Mouse (Mus musculus): ENCODE results near the gene Otulin. TPM values are rescaled to one million over a fixed set of nuclear protein-coding genes. Genes with fewer than 3 reads are reported as not detected.

The Otulin gene
- total RNA-seq, 2 experiments from 2014 or later = 20.5 to 25.8 TPM

GRCm38 (mm10) chr15:27564106-27565100, 66.1 kb downstream of the Otulin start:
- DNase-seq (ENCODE audit: low spot score in 2 of 2) = peak in 1 of 2 experiments; percentile 55
- intact Hi-C loops (cut with DNase I) = no loop called here

GRCm38 (mm10) chr15:27560315-27560714, 70.2 kb downstream of the Otulin start:
- DNase-seq (ENCODE audit: low spot score in 2 of 2) = no peak
- intact Hi-C loops (cut with DNase I) = no loop called here

- no peak for DNase-seq (ENCODE audit: low spot score in 2 of 2)
- intact Hi-C loops (cut with DNase I) = loop anchor here (5.0 kb wide), 1 partner anchor 91 kb away; the partner anchor contains the start of gene Ank
Observed at GRCm38 (mm10) chr15:27558456-27559147, 71.9 kb downstream of the Otulin start.

DNA sequence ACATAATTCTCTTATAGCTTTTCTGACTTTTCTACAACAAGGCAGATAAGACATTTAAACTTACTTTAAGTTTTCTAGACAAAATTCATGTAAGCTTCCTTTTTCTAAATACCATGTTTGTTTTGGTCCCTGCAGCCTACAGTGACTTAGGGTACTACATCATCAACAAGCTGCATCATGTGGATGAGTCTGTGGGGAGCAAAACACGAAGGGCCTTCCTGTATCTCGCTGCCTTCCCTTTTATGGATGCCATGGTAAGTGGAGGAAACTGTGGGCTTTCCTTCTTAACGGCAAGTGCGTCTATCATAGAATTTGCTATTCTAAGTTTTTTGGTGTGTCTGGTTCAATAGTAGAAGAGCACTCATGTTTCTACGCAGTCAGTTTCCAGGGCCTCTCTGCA, 76.9 kb downstream of the Otulin start:
- intact Hi-C loops (cut with DNase I) = no loop called here
- no peak for DNase-seq (ENCODE audit: low spot score in 2 of 2)

DNA sequence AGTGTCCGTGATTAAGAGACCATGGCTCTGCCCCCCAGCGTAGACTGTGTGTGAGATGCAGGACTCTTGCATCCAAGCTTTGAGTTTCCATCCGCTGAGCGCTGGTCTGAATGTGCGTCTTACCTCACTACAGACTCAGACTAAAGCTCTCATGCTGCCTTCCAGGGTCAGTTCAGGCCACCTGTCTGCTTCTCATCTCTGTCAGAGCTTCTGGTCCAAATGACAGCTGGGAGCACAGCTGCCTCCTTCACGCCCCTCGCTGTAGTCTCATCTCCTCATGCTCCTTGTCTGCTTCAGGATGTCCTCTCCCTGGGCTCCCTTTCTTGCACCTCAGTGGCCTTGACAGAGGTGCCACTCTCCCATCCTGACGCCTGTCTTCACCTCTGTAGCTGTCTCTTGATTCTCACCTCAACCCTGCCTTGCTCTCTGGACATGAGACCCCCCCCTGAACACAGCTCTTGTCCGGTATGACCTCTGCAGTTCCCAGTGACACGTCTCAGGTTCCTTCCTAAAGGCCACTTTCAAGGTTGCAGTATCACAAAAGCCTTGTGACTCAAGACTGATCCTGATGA, 78.3 kb downstream of the Otulin start:
- intact Hi-C loops (cut with DNase I) = no loop called here
- DNase-seq (ENCODE audit: low spot score in 2 of 2) = no peak

DNA sequence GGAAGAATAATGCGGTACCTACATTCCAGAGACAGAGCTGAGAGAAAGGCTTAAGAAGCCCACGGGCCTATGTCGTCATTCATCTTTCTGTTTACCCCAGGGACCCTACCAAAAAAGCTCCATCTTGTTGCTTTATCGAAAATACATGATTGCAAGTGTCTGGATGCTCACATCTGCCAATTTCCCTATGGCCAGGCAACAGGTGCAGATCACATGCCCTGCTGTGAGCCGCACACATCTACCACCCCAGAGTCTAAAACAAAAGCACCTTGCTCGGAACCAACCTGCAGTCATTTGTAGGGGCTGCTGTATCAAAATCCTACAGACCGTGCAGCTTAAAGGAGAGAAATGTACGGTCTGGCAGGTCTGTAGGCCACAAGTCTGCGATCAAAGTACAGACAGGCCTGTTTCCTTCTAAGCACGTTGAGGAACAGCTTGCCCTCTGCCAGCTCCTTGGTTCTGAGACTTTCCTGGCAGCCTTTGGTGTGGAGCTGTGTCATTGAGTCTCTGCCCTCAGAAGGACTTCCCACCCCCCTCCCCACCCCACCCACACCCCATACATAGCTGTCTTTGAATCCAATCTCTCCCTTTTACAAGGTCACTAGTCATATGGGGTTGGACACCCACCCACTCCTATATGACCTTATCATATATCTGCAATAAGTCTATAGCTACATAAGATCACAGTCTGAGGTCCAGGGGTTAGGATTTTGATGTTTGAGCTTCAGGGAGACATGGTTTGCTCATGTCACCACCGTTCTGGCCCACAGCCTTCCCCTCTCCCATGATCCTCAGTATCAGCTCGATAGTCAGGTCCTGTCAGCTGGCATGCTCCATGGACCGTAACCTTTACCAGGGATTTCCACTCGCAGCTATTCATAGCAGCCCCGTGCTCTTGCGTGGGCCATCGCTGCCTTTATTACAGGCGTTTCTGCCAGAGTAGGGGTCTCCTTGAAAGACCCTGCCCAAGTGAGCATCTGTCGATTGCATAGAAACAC, 79.1 kb downstream of the Otulin start:
- DNase-seq (ENCODE audit: low spot score in 2 of 2) = no peak
- intact Hi-C loops (cut with DNase I) = no loop called here

GRCm38 (mm10) chr15:27550358-27550992, 80.0 kb downstream of the Otulin start:
- DNase-seq (ENCODE audit: low spot score in 2 of 2) = no peak
- intact Hi-C loops (cut with DNase I) = no loop called here

GRCm38 (mm10) chr15:27549878-27550277, 80.6 kb downstream of the Otulin start:
- no peak for DNase-seq (ENCODE audit: low spot score in 2 of 2)
- intact Hi-C loops (cut with DNase I) = no loop called here

DNA sequence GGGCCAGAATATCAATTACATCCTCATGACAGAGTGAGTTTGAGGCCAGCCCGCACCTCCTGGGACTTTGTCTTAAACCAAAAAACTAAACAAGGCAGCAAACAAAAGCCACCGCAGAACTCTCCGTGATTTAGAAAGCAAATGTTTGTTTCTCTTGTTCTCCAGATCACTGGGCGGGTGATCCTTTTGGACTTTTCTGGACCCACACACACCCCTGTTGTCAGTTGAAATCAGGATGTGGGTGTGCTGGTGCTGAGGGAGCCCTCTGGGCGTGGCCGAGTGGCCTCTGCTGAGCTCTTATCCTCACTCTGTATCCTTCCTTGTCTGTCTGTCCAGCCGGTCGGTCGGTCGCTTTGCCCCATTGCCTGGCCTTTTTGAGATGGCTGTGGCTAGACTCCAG, 81.4 kb downstream of the Otulin start:
- no peak for DNase-seq (ENCODE audit: low spot score in 2 of 2)
- intact Hi-C loops (cut with DNase I) = no loop called here

DNA sequence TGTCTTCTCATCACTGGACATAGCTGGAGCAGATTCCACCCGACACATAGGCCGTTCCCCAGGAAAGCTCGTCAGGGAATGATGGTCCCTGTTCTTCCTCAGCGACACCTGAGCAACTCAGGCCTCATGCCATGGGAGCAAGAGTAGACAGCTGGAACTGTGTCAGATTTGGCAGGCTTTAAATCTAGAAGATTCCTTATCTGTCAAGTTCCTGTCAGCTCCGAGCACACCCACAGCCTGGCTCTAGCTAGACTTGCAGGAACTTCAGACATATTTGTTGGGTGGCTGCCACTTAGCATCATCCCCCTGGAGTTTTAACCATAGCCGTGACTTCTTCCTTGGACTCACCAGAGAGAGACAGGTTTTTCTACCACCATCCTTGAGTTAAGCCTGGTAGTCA, 82.4 kb downstream of the Otulin start:
- DNase-seq (ENCODE audit: low spot score in 2 of 2) = no peak
- intact Hi-C loops (cut with DNase I) = no loop called here

DNA sequence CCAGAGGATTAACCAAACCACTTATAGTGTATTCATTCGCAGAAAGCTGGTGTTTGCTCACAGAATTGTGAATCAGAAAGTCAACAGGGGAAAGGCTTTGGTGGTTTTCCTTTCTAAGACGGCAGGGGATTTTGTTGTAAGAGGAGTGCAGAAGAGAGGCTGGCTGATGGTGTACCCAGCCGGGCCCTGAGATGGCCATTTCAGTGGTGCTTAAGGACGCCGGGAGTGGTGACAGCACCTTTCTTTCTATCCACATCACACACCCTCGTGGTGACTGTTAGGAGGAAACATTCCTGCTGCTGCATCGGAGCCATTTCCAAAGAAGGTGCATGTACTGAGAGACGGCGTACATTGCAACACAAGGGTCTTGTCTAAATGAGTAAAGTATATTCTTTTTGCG, 85.3 kb downstream of the Otulin start:
- intact Hi-C loops (cut with DNase I) = no loop called here
- DNase-seq (ENCODE audit: low spot score in 2 of 2) = no peak

GRCm38 (mm10) chr15:27539745-27540144, 90.7 kb downstream of the Otulin start:
- DNase-seq (ENCODE audit: low spot score in 2 of 2) = no peak
- intact Hi-C loops (cut with DNase I) = loop anchor here (5.0 kb wide), 2 partner anchors 52 to 72 kb away; partner anchors contain the start of gene Ank

- no peak for DNase-seq (ENCODE audit: low spot score in 2 of 2)
- intact Hi-C loops (cut with DNase I) = loop anchor here (5.0 kb wide), 2 partner anchors 50 to 70 kb away; partner anchors contain the start of gene Ank
Observed at GRCm38 (mm10) chr15:27537519-27538223, 92.8 kb downstream of the Otulin start.

GRCm38 (mm10) chr15:27536771-27537170, 93.7 kb downstream of the Otulin start:
- intact Hi-C loops (cut with DNase I) = loop anchor here (5.0 kb wide), 2 partner anchors 49 to 69 kb away; partner anchors contain the start of gene Ank
- DNase-seq (ENCODE audit: low spot score in 2 of 2) = peak; percentile 62 to 75

DNA sequence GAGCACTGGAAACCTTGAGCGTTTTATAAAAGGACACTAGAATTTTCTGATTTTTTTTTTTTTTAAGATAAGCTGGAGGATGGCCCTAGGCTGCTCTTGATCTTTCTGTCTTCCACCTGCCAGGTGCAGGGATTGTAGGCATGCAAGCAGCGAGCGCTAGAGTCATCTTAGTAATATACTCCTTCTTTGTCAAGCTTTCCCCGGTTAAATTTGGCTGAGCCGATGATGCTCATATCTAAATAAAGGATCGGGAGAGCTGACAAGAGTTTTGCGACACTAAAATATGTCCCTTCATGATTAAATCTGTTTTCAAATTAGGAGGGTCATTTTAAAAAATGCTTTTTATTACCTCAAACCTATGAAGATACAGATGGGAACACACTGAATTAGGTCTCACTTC, 94.3 kb downstream of the Otulin start:
- intact Hi-C loops (cut with DNase I) = loop anchor here (5.0 kb wide), 2 partner anchors 49 to 69 kb away; partner anchors contain the start of gene Ank
- DNase-seq (ENCODE audit: low spot score in 2 of 2) = no peak

GRCm38 (mm10) chr15:27535681-27536080, 94.8 kb downstream of the Otulin start:
- intact Hi-C loops (cut with DNase I) = loop anchor here (5.0 kb wide), 2 partner anchors 48 to 68 kb away; partner anchors contain the start of gene Ank

DNA sequence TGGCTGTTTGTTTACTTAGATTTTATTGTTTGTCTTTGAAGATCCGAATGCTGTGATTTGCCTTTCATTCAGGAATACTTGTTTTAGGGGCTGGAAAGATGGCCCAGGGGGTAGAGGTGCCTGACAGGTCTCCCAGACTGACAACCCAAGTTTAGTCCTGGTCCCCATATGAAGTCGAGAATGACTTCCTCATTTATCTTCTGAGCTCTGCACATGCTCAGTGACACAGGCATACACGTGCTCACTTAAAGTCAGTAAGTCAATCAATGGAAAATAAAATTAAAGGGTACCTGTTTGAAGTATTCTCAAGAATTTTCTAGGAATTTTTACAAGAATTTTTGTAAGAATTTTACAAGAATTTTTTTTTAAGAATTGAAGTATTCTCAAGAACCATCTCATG, 97.5 kb downstream of the Otulin start:
- intact Hi-C loops (cut with DNase I) = no loop called here
- DNase-seq (ENCODE audit: low spot score in 2 of 2) = no peak

More at GRCm38 (mm10) chr15:27535681-27536080, 94.8 kb downstream of the Otulin start:
- DNase-seq (ENCODE audit: low spot score in 2 of 2) = no peak

GRCm38 (mm10) chr15:27530023-27530422, 100.5 kb downstream of the Otulin start:
- no peak for DNase-seq (ENCODE audit: low spot score in 2 of 2)
- intact Hi-C loops (cut with DNase I) = no loop called here
